Mouse (Mus musculus) lung, adult 2 months (tissue): ENCODE measurements around the gene Gm4922. TPM values are rescaled to one million over a fixed set of nuclear protein-coding genes. Genes with fewer than 3 reads are reported as not detected.

Experiments used
- DNase-seq: peaks from one replicate; pipeline ENCODE4 v3.0.0; 2022
- H3K4me1 ChIP-seq: fragments of 200-500 bp; 2 replicates; pipeline ENCODE4 v1.6.1; 2011; ENCODE audit warnings: low read length; ENCODE audit not compliant: control insufficient read depth, insufficient read depth
- H3K4me3 ChIP-seq: fragments of 200-500 bp; replicated peaks from 2 replicates; pipeline ENCODE3; 2011; ENCODE audit warnings: low read depth, mild to moderate bottlenecking, control low read depth, low read length; ENCODE audit errors: extremely low read depth
- CTCF ChIP-seq: fragments of 200-500 bp; IDR thresholded peaks from 2 replicates; pipeline ENCODE4 v1.5.1; 2011; ENCODE audit warnings: mild to moderate bottlenecking, low read length, control low read depth; ENCODE audit not compliant: insufficient read depth
- POLR2A ChIP-seq: fragments of 200-500 bp; IDR thresholded peaks from 2 replicates; pipeline ENCODE4 v1.6.1; 2011; ENCODE audit warnings: low read depth, mild to moderate bottlenecking, control low read depth, low read length, borderline replicate concordance; ENCODE audit errors: extremely low read depth
- WGBS: fragments of 180-500 bp; shearing (Covaris S2); methylation state at CpG from one replicate; pipeline ENCODE4 v1.1.7; 2018; 5-methylcytosine and 5-hydroxymethylcytosine counted together
- polyA plus RNA-seq: library from polyadenylated mRNA; depleted of rRNA; stranded (reverse); fragments of >200 nt; gene quantifications from 2 replicates; pipeline ENCODE4 v1.2.3, GENCODE M21; 2012; rRNA removed

The Gm4922 gene
- not detected in 2 replicates for polyA plus RNA-seq

DNA sequence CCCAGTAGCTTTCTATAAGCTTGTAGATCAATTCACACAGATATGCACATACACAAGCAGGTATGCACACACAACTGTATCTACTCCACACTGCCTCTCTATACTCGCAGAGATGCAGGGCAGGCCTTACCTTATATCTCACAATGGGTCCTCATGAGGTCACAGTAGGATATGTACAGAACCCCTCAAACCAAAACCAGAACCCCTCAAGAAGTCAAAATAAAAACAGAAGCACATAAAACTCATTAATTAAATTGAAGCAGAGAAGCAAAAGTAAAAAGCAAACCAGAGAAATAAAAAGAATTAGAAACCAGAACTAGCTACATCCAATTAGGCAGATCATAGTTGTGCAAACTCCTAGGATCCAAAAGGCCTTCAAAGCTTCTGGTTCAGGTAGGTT is at the start of gene Gm4922:
Gm4922 (minus strand) TSS at position 101 of the 400 bp plus-strand sequence.
- no peak for DNase-seq
- TF ChIP-seq CTCF (no peak), POLR2A (no peak)
- no peak within 1 kb of the TSS for H3K4me3 ChIP-seq
- WGBS = 90% methylated on average over 1 of the region's 1 CpGs
- no peaks in the 10 kb centered on the region for H3K4me1 ChIP-seq

DNA sequence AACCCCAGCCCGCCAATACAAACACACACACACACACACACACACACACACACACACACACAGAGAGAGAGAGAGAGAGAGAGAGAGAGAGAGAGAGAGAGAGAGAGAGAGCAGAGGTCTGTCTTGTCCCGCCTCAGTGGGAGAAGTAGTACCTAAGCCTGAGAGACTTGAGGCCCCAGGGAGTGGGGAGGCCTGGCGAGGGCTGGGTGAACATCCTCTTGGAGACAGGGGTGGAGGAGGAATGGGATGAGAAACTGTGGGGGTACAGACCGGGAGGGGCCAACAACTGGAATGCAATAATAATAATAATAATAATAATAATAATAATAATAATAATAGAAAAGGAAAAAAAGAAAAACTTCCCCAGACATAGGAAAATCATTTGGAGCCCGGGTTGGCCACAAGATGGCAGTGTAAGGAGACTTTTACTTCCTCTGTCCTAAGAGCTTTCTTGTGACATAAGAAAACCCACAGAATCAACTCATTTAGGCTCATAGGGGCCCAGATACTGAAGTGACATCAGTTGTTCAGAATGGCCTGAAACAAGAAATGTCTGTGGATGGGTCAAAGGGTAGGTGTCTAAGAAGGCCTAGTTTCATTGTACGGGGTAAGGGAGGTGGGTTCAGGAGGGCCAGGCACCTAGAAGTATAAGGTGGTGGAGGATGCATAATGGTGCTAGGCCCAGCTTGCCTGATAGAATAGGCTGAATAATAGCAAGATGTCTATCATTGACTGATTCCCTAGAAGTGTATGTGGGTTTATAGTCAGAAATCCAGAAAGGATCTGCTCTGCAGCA is 49.3 kb upstream of the Gm4922 start:
- Histone ChIP-seq H3K4me3 (no peak overlapping the region), H3K4me1 (no peaks in the 10 kb centered on the region)
- no peak; the same call in 1 of the 2 replicates for TF ChIP-seq CTCF
- TF ChIP-seq POLR2A = no peak
- DNase-seq = peak; percentile 22
- 52% methylated on average over 6 of the region's 6 CpGs for WGBS

DNA sequence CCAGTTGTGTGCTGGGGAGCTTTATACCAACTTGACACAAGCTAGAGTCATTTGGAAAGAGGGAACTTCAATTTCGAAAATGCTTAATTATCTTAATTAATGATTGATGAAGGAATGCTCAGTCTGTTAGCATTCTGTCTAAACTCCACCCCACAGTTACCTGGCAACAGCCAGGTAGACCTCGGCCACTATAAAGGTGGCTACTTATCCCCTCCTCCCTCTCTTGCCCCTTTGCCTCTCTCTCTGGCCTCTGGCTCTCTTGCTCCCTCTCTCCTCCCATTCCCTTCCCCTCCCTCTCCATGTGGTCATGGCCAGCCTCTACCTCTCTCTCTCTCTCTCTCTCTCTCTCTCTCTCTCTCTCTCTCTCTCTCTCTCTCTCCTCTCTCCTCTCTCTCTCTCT is 47.8 kb upstream of the Gm4922 start:
- no peaks in the 10 kb centered on the region for H3K4me1 ChIP-seq
- TF ChIP-seq POLR2A = no peak
- TF ChIP-seq CTCF = no peak
- no peak overlapping the region for H3K4me3 ChIP-seq
- 50% methylated on average over 2 of the region's 2 CpGs for WGBS
- no peak for DNase-seq

DNA sequence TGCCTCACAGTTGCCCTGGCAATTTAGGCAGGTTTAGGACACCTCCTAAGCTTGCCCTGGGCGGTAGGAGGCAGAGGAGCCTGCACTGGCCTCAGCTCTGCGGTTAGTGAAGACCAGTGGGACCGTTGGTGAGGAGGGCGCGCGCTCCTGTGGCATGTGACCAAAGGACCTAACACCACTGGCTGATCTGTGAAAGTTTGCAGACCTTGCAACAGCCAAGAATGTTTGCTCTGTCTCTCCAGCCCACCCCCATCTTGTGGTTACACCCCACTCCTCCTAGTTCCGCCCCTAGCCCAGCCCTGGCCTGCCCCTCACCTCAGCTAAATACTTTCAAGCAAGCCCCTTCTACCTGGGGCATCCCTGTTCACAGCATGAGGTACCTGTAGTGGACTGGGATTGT is 45.2 kb upstream of the Gm4922 start:
- no peak for DNase-seq
- TF ChIP-seq CTCF = no peak
- TF ChIP-seq POLR2A = no peak
- Histone ChIP-seq H3K4me3 (no peak overlapping the region), H3K4me1 (no peaks in the 10 kb centered on the region)
- WGBS = 50% methylated on average over 7 of the region's 7 CpGs

DNA sequence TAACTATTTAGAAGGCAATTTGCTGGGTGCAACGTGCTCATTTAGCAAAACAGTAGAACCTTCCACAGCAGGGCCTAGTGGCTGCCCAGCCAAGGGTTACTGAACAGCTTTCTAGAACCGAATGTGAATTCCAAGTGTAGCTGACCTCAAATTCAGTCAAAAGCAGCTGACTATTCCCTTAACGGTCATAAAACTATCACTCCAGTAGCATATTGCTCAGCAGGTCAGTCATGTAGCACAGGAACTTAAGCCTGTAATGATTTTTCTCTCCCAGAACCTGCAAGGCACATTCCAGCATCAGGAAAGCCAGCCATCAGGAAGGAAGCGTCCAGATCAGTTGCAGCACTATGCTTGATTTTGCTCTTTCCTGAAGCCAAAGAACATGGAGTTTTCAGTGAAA is 43.8 kb upstream of the Gm4922 start:
- Histone ChIP-seq H3K4me3 (no peak overlapping the region), H3K4me1 (no peaks in the 10 kb centered on the region)
- 69% methylated on average over 4 of the region's 4 CpGs for WGBS
- TF ChIP-seq CTCF (no peak), POLR2A (no peak)
- no peak for DNase-seq

DNA sequence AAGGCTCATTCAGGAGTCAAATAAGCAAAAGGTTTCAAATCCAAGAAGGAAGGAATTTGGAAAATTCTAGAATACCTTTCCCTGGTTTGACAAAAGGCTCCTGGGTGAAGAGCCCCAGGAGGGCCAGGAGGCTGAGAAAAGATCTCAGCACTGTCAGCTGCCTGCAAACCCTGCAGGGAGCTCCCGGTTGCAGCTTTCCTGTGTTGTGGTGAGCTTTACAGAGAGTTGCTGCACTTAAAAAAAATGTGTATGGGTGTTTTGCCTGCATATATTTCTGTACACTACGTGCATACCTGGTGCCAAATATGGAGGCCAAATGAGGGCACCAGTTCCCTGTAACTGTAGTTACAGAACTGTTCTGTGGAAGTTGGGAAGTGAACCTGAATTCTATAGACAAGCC is 41.3 kb upstream of the Gm4922 start:
- H3K4me1 ChIP-seq = no peaks in the 10 kb centered on the region
- no peak for DNase-seq
- 49% methylated on average over 2 of the region's 2 CpGs for WGBS
- no peak for TF ChIP-seq POLR2A
- no peak for TF ChIP-seq CTCF
- H3K4me3 ChIP-seq = no peak overlapping the region

DNA sequence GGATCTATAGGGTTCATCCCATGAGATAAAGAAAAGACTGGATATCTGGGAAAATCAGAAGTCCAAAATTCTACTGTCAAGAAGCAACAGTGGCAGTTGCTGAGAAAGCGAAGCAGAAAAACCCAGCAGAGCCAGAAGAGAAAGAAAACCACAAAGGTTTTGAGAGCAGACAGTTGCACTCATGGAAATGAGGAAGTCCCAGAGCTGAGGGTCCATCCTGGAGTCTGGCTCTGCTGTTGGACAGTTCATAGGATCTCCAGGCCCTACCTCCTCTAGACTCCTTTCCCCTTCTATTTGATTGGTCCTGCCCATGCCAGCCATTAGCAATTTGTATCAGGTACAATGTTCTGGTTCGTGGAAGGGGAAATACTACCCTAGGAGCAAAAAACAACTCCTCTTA is 39.5 kb upstream of the Gm4922 start:
- Histone ChIP-seq H3K4me1 (no peaks in the 10 kb centered on the region), H3K4me3 (no peak overlapping the region)
- WGBS = 76% methylated on average over 2 of the region's 2 CpGs
- no peak for TF ChIP-seq POLR2A
- no peak for TF ChIP-seq CTCF
- DNase-seq = no peak

DNA sequence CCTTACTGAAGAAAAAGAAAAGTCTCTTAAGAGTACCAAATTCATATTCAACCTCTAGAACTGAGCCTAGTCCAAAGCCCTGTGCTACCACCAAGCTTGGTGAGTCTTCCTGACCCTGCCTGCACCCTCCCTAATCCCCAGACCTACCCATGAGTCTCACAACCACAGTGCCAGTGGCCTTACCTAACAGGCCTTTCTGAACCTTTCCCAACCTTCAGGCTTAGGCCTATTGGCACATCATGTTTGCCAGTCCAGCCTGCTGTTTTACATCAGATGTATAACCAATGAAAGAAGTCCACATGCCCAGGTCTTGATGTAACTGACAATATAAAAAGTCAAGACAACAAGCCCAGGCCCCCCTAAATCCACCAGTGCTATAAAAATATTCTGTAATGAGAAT is 38.5 kb upstream of the Gm4922 start:
- no peak for DNase-seq
- TF ChIP-seq CTCF (no peak), POLR2A (no peak)
- H3K4me3 ChIP-seq = no peak overlapping the region
- H3K4me1 ChIP-seq = no peaks in the 10 kb centered on the region

DNA sequence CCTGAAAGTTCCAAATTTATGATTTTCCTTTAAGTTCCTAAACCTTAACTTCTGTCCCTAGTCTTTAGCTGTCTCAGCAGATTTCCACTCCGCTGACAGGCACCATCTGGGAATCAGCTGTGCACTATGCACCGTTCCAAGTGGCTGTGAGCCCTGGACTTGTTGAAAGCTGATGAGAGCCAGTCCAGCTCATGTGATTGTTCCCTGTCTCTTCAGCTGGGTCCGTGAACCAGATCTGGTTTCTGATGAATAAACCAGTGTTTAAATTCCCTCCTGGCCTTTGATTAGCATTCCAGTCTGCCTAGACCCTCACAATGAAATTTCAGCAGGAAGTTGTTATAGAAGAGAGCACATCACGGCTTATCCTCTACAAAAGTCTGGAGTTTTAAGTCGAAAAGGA is 30.0 kb upstream of the Gm4922 start:
- 48% methylated on average over 5 of the region's 5 CpGs for WGBS
- Histone ChIP-seq H3K4me3 (no peak overlapping the region), H3K4me1 (no peaks in the 10 kb centered on the region)
- no peak for DNase-seq
- TF ChIP-seq POLR2A = no peak
- TF ChIP-seq CTCF = no peak

DNA sequence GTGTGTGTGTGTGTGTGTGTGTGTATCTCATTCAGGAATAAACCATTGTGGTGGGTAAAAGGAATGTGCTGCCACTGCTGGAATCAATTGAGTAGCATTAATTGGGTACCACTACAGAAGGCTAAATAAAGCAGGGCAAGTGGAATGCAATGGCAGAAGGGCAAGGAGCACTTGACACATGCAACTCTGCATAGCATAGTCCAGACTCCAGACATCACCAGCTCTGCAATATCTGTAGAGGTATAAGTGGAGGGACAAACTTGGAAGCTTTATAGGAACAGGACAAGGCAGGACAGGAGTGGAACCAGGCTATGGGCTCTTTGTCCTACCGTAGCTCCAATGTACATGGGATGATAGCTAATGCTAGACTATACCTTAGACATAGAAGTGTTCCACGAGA is 25.2 kb upstream of the Gm4922 start:
- Histone ChIP-seq H3K4me3 (no peak overlapping the region), H3K4me1 (no peaks in the 10 kb centered on the region)
- 80% methylated on average over 2 of the region's 2 CpGs for WGBS
- no peak for TF ChIP-seq CTCF
- no peak for TF ChIP-seq POLR2A
- no peak for DNase-seq

DNA sequence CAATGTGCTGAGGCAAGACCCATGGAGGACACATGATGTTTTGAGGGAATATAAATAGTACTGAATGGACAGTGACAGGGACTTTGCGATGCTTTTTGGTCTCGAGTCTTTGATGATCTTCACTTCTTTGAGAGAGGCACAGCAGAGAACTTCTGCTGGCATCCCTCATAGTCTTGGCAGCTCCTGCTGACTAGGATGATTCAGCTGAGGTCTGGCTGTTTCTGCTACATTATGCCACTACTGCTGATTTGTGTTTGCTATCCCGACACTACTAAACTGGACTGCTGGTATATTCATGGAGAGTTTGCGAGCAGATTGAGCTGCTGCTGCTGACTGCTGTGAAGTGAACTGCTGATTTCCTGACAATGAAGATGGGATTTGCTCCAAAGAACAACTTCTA is 3.5 kb upstream of the Gm4922 start:
- 88% methylated on average over 4 of the region's 4 CpGs for WGBS
- Histone ChIP-seq H3K4me3 (no peak overlapping the region), H3K4me1 (no peaks in the 10 kb centered on the region)
- DNase-seq = no peak
- TF ChIP-seq POLR2A (no peak), CTCF (no peak)
